Mouse (Mus musculus) lung, adult 2 months (tissue): Measurements from ENCODE around the gene Ddx50.
"Not testable (repeated sequence)": the region's sequence is repeated elsewhere in the genome, so short reads cannot be mapped to it uniquely, and the experiment has no call there.

Experiments used
- CTCF ChIP-seq: fragments of 200-500 bp; IDR thresholded peaks from 2 replicates; pipeline ENCODE4 v1.5.1; 2011; ENCODE audit warnings: mild to moderate bottlenecking, low read length, control low read depth; ENCODE audit not compliant: insufficient read depth
- POLR2A ChIP-seq: fragments of 200-500 bp; IDR thresholded peaks from 2 replicates; pipeline ENCODE4 v1.6.1; 2011; ENCODE audit warnings: low read depth, mild to moderate bottlenecking, control low read depth, low read length, borderline replicate concordance; ENCODE audit errors: extremely low read depth

DNA sequence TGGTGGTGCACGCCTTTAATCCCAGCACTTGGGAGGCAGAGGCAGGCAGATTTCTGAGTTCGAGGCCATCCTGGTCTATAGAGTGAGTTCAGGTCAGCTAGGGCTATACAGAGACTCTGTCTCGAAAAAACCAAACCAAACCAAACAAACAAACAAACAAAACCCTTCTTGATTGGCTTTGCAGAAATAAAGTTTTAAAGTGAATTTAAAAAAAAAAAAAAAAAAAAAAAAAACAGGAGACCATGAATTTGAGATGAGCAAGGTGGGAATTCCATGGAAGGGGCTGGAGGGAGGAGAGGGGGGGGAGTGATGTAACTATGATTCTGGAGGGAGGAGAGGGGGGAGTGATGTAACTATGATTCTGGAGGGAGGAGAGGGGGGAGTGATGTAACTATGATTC lies 51.7 kb downstream of the Ddx50 start:
- TF ChIP-seq CTCF, POLR2A: not testable (repeated sequence)
